Mouse (Mus musculus): ENCODE results near the gene Arhgef2. TPM values are rescaled to one million over a fixed set of nuclear protein-coding genes. Genes with fewer than 3 reads are reported as not detected.
"Not testable (repeated sequence)": the region's sequence is repeated elsewhere in the genome, so short reads cannot be mapped to it uniquely, and the experiment has no call there.

Gene Arhgef2
- polyA plus RNA-seq, 1 experiment from 2014 or later, result 84.9 TPM

DNA sequence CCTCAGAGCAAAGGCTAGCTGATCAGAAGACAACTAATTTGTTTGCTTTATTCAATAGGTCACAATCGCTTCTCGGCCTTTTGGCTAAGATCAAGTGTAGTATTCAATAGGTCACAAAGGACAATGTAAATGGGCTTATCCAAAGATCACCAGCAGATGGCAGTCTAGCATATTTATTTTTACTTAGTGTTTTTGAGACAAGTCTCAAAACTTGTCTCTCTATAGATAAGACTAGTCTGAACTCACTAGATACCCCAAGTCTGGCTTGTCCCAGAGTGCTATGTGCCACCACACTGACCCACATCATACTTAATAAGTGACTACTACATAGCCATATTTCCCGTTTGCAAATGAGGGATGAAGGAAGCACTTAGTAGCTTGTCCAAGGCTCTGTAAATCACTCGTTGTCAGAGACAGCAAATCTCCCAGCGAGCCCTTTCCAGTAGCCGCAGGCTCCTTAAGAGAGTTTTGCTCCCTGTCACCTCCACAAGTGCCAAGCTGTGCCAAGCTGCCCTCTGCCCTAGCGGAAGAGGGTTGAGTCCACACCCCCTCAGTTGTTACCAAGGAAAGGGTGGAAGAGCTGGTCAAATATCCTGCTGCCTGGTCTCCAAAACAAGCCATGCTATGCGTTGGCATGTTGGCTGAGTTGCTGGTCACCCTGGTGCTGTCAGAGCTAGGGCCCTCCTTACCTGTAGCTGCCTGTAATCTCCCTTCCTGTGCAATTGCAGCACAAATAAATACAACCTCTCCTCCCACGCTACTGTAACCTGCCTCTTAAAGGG lies 13.6 kb upstream of the Arhgef2 start:
- Histone ChIP-seq H3K9me3 (no peaks in the 10 kb centered on the region), H3K27ac (peak overlapping the region; percentile 38; the same call in 1 of the 2 replicates), H3K36me3 (peaks cover 20% of the 10 kb centered on the region), H3K4me3 (no peak overlapping the region), H3K4me2 (no peak overlapping the region), H3K9ac (no peak overlapping the region), H3K27me3 (no peaks in the 10 kb centered on the region), H3K4me1 (peaks cover 26% of the 10 kb centered on the region)
- no peak for ATAC-seq (ENCODE audit: insufficient number of reproducible peaks, low FRiP score, low TSS enrichment, low read depth)
- 32% methylated on average over 9 of the region's 9 CpGs for WGBS

GRCm38 (mm10) chr3:88592942-88593576 lies 12.7 kb upstream of the Arhgef2 start:
- no peaks in the 10 kb centered on the region for H3K9me3 ChIP-seq
- H3K9ac ChIP-seq, result no peak overlapping the region
- no peak overlapping the region for H3K27ac ChIP-seq
- peaks cover 11% of the 10 kb centered on the region for H3K36me3 ChIP-seq
- H3K4me1 ChIP-seq, result peaks cover 26% of the 10 kb centered on the region
- ATAC-seq (ENCODE audit: insufficient number of reproducible peaks, low FRiP score, low TSS enrichment, low read depth), result no peak
- H3K4me2 ChIP-seq, result no peak overlapping the region
- no peak overlapping the region for H3K4me3 ChIP-seq
- 69% methylated on average over 10 of the region's 10 CpGs for WGBS
- H3K27me3 ChIP-seq, result no peaks in the 10 kb centered on the region

DNA sequence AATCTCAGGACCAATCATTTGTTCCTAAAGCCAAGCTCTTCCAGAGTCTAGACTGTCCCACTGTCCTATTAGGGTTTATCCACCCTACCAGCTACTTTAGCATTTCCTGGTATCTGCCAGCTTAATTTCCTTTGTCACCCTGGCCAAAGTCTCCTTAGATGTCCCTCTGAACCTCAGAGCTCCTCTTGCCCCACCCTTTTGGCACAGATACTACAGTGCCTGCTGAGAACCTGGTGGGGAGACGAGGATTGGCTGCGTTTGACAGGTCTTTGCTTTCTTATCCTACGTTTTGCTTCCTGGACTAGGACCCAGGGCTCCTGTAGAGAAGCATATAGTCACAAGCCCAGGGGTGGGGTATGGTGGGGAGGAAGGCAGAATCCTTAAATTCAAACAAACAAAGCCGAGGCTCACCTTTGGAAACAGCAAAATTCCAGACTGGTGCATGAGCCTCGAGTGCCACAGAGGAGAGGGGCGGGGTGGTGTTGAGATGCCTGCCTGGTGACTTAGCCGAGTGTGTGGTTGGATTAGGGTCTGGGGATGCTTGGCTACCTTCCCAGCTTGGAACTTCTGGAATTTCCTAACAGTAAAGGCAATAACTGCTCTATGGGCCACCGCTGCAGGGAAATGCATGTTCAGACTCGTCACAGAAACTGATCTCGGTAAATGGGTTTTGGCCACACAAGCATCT lies 11.7 kb upstream of the Arhgef2 start:
- Histone ChIP-seq H3K4me2 (no peak overlapping the region), H3K27me3 (no peaks in the 10 kb centered on the region), H3K4me1 (peaks cover 26% of the 10 kb centered on the region), H3K27ac (peak overlapping the region; percentile 65; the same call in 1 of the 2 replicates), H3K4me3 (no peak overlapping the region), H3K9ac (no peak overlapping the region), H3K36me3 (0 out of 2 replicates have a peak, but pooled peaks cover 2% of the 10 kb centered on the region), H3K9me3 (no peaks in the 10 kb centered on the region)
- WGBS, result 24% methylated on average over 10 of the region's 10 CpGs
- no peak for ATAC-seq (ENCODE audit: insufficient number of reproducible peaks, low FRiP score, low TSS enrichment, low read depth)

- H3K9me3 ChIP-seq; ATAC-seq (ENCODE audit: insufficient number of reproducible peaks, low FRiP score, low TSS enrichment, low read depth); H3K27me3 ChIP-seq; H3K4me3 ChIP-seq; H3K4me2 ChIP-seq; H3K27ac ChIP-seq; H3K9ac ChIP-seq; H3K36me3 ChIP-seq: not testable (repeated sequence)
- 66% methylated on average over 4 of the region's 4 CpGs for WGBS
- peaks cover 23% of the 10 kb centered on the region for H3K4me1 ChIP-seq
Observed at GRCm38 (mm10) chr3:88596547-88596946, 9.2 kb upstream of the Arhgef2 start.

- 77% methylated on average over 4 of the region's 4 CpGs for WGBS
- no peaks in the 10 kb centered on the region for H3K36me3 ChIP-seq
- no peak for ATAC-seq (ENCODE audit: insufficient number of reproducible peaks, low FRiP score, low TSS enrichment, low read depth)
- H3K27ac ChIP-seq, result no peak overlapping the region
- H3K9ac ChIP-seq, result no peak overlapping the region
- H3K4me1 ChIP-seq, result peaks cover 6% of the 10 kb centered on the region
- no peak overlapping the region for H3K4me3 ChIP-seq
- H3K4me2 ChIP-seq, result no peak overlapping the region
- no peaks in the 10 kb centered on the region for H3K9me3 ChIP-seq
- H3K27me3 ChIP-seq, result no peaks in the 10 kb centered on the region
Observed at GRCm38 (mm10) chr3:88602466-88602865, 3.3 kb upstream of the Arhgef2 start.

DNA sequence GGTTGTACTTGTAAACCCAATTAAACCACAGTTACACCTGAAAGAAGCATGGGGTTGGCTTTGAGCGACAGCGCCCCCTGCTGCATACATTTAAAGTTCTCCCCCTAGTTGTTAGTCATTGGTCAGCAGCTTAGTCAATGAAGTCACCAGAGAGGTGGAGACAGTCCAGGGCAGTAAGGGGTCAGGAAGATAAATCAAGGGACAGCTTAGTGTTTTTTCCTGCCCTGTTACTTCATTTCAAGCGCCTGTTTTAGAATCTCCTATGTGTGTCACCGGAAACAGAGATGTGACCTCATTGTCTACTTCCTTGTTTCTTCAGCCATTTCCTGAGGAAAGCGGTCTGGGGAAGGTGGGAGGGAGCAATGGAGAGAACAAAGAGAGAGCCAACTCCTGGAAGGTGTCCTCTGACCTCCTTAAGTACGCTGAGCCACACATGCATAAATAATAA lies 2.0 kb upstream of the Arhgef2 start:
- WGBS, result 22% methylated on average over 6 of the region's 6 CpGs
- Histone ChIP-seq H3K4me3 (no peak overlapping the region), H3K9ac (no peak overlapping the region), H3K4me2 (no peak overlapping the region), H3K9me3 (no peaks in the 10 kb centered on the region), H3K27me3 (no peaks in the 10 kb centered on the region), H3K36me3 (no peaks in the 10 kb centered on the region), H3K27ac (no peak overlapping the region), H3K4me1 (peaks cover 12% of the 10 kb centered on the region)
- no peak; the same call in 1 of the 2 replicates for ATAC-seq (ENCODE audit: insufficient number of reproducible peaks, low FRiP score, low TSS enrichment, low read depth)

DNA sequence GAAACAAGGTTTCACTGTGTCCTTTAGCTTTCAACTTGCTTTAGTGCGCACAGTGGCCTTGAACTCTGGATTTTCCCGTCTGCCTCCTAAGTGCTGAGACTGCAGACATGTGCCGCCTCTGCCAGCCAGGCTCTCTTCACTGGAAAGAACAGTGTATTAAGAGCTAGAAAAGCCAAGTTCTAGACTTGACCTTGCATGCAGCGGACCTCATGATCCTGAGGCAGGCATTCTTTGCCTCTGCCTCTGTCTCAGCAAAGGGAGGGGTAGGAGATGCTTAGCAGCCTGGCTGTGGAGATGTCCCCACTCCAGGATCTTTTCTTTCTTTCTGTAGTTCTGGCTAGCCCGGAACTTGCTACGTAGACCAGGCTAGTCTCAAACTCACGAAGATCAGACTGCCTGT lies 903 bp upstream of the Arhgef2 start:
- 90% methylated on average over 7 of the region's 7 CpGs for WGBS
- ATAC-seq (ENCODE audit: insufficient number of reproducible peaks, low FRiP score, low TSS enrichment, low read depth), result no peak
- H3K9ac ChIP-seq, result no peak overlapping the region
- H3K27me3 ChIP-seq, result no peaks in the 10 kb centered on the region
- H3K36me3 ChIP-seq, result no peaks in the 10 kb centered on the region
- H3K4me3 ChIP-seq, result no peak overlapping the region
- peaks cover 12% of the 10 kb centered on the region for H3K4me1 ChIP-seq
- H3K4me2 ChIP-seq, result no peak overlapping the region
- H3K9me3 ChIP-seq, result no peaks in the 10 kb centered on the region
- H3K27ac ChIP-seq, result no peak overlapping the region

- peaks cover 12% of the 10 kb centered on the region for H3K4me1 ChIP-seq
- H3K36me3 ChIP-seq, result no peaks in the 10 kb centered on the region
- H3K27ac ChIP-seq, result no peak overlapping the region
- H3K27me3 ChIP-seq, result no peaks in the 10 kb centered on the region
- H3K9me3 ChIP-seq, result no peaks in the 10 kb centered on the region
- peak overlapping the region; percentile 43 for H3K4me2 ChIP-seq
- ATAC-seq (ENCODE audit: insufficient number of reproducible peaks, low FRiP score, low TSS enrichment, low read depth), result peak; percentile 82
- WGBS, result 2% methylated on average over 20 of the region's 20 CpGs
- H3K4me3 ChIP-seq, result peak overlapping the region; percentile 22
- peak overlapping the region; percentile 27; the same call in 1 of the 2 replicates for H3K9ac ChIP-seq
Observed at GRCm38 (mm10) chr3:88607065-88607757, 1.4 kb downstream of the Arhgef2 start.

- Histone ChIP-seq H3K27me3 (no peaks in the 10 kb centered on the region), H3K4me3 (peak overlapping the region; percentile 22), H3K9ac (peak overlapping the region; percentile 27; the same call in 1 of the 2 replicates), H3K9me3 (no peaks in the 10 kb centered on the region), H3K36me3 (no peaks in the 10 kb centered on the region), H3K27ac (no peak overlapping the region), H3K4me2 (peak overlapping the region; percentile 43), H3K4me1 (peaks cover 12% of the 10 kb centered on the region)
- ATAC-seq (ENCODE audit: insufficient number of reproducible peaks, low FRiP score, low TSS enrichment, low read depth), result 0 out of 2 replicates have a peak, but pooled peaks have one; percentile 37
- WGBS, result 30% methylated on average over 10 of the region's 10 CpGs
Observed at GRCm38 (mm10) chr3:88607758-88608138, 2.0 kb downstream of the Arhgef2 start.

- ATAC-seq (ENCODE audit: insufficient number of reproducible peaks, low FRiP score, low TSS enrichment, low read depth), result no peak
- no peak overlapping the region for H3K9ac ChIP-seq
- H3K4me3 ChIP-seq, result no peak overlapping the region
- no peaks in the 10 kb centered on the region for H3K27me3 ChIP-seq
- no peak overlapping the region for H3K4me2 ChIP-seq
- no peaks in the 10 kb centered on the region for H3K9me3 ChIP-seq
- peaks cover 12% of the 10 kb centered on the region for H3K4me1 ChIP-seq
- no peaks in the 10 kb centered on the region for H3K36me3 ChIP-seq
- 57% methylated on average over 4 of the region's 4 CpGs for WGBS
- no peak overlapping the region for H3K27ac ChIP-seq
Observed at GRCm38 (mm10) chr3:88609066-88609465, 3.3 kb downstream of the Arhgef2 start.

GRCm38 (mm10) chr3:88614418-88614817 lies 8.7 kb downstream of the Arhgef2 start:
- Histone ChIP-seq H3K4me2 (no peak overlapping the region), H3K4me3 (no peak overlapping the region), H3K27me3 (no peaks in the 10 kb centered on the region), H3K4me1 (peaks cover 21% of the 10 kb centered on the region), H3K9ac (no peak overlapping the region), H3K9me3 (no peaks in the 10 kb centered on the region), H3K27ac (no peak overlapping the region), H3K36me3 (no peaks in the 10 kb centered on the region)
- ATAC-seq (ENCODE audit: insufficient number of reproducible peaks, low FRiP score, low TSS enrichment, low read depth), result no peak
- WGBS, result 71% methylated on average over 8 of the region's 8 CpGs
